Mouse (Mus musculus): ENCODE measurements at regions not wholly inside any gene's neighbourhood (a gene's known extent, or its start where the extent isn't known, plus 50 kb on each side); places are given as distances from the start of the nearest gene placed in this dataset.

DNA sequence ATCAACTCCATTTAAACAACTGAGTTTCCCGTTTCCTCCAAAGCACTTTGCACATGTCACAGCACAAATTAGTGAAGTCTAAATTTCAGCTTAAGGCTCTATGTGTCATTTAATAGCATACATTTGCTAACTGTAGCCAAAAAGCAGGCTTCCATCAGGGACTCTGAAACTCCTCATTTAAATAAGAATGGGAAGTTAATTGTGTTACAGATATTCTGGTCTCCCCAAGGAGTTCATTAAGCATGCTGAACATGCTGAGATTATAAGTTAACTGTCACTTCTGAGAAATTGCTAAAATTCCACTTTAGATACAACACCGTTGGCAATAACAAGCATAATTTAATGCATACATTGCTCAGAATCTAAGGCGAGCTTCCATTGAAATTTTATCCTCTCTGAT lies 1863.3 kb upstream of the Pcdh20 start:
- no peak for TF ChIP-seq CTCF (IDR thresholded peaks at IDR 0.05; ENCODE audit: low read depth, low read length)
- no peak for TF ChIP-seq POLR2AphosphoS5 (IDR thresholded peaks at IDR 0.05; ENCODE audit: insufficient replicate concordance, low read depth, low read length)
- TF ChIP-seq TAL1 (conservative IDR thresholded peaks at IDR 0.05; ENCODE audit: low read depth, low read length): no peak
- TF ChIP-seq GATA1 (IDR thresholded peaks at IDR 0.05; ENCODE audit: borderline replicate concordance, low read length): no peak
- no peak for TF ChIP-seq GATA2 (IDR thresholded peaks at IDR 0.05; ENCODE audit: borderline replicate concordance, low read depth, low read length)
